Mouse (Mus musculus) heart, embryonic 15.5 days (tissue): ENCODE data around the gene Msh4. TPM values are rescaled to one million over a fixed set of nuclear protein-coding genes. Genes with fewer than 3 reads are reported as not detected.

ENCODE experiments used
- polyA plus RNA-seq: library from polyadenylated mRNA; unstranded; fragments of >200 nt; fragmentation: Nextera tagmentation; extraction: Ambion mirVana; gene quantifications from 2 replicates; pipeline ENCODE4 v1.2.1, GENCODE M21; 2015

Gene Msh4
- polyA plus RNA-seq, 1 experiment from 2014 or later: 0.09 TPM

Other genes with a start within 250 kb of the Msh4 start
- gene St6galnac3, start 181.0 kb downstream of the Msh4 start, polyA plus RNA-seq: 15.8 and 25.5 TPM in 2 replicates
- 0.11 and 0.15 TPM in 2 replicates for gene Asb17, start 61.9 kb downstream of the Msh4 start, polyA plus RNA-seq
- gene Rabggtb, start 6.9 kb upstream of the Msh4 start, polyA plus RNA-seq: 47.5 and 53.4 TPM in 2 replicates
- 236 and 304 TPM in 2 replicates for gene Acadm, start 38.5 kb upstream of the Msh4 start, polyA plus RNA-seq
- 0.52 and 0.62 TPM in 2 replicates for gene Slc44a5, start 67.3 kb upstream of the Msh4 start, polyA plus RNA-seq